Mouse (Mus musculus) midbrain, embryonic 14.5 days (tissue): ENCODE measurements around the gene Sertad1. TPM values are rescaled to one million over a fixed set of nuclear protein-coding genes. Genes with fewer than 3 reads are reported as not detected.

ENCODE experiments used
- ATAC-seq: fragments of 200-750 bp; cut with Nextera tagmentation; 2 replicates; pipeline ENCODE4 v1.8.0; 2017; ENCODE audit warnings: moderate number of reproducible peaks, moderate library complexity; ENCODE audit not compliant: low FRiP score, low TSS enrichment
- DNase-seq: peaks from one replicate; pipeline ENCODE4 v3.0.0-alpha.2; 2015
- H3K27ac ChIP-seq: fragments of 300-500 bp; sonication (generic); replicated peaks from 2 replicates; pipeline ENCODE4 v1.5.1; 2014; ENCODE audit warnings: mild to moderate bottlenecking, low read depth, low read length, moderate library complexity
- H3K27me3 ChIP-seq: fragments of 300-500 bp; sonication (generic); 2 replicates; pipeline ENCODE4 v1.6.1; 2014; ENCODE audit warnings: low read length, control low read depth, mixed read lengths; ENCODE audit not compliant: control insufficient read depth, insufficient read depth
- H3K36me3 ChIP-seq: fragments of 300-500 bp; sonication (generic); 2 replicates; pipeline ENCODE4 v1.6.1; 2014; ENCODE audit warnings: low read length, control low read depth; ENCODE audit not compliant: control insufficient read depth, insufficient read depth
- H3K4me1 ChIP-seq: fragments of 300-500 bp; sonication (generic); 2 replicates; pipeline ENCODE4 v1.6.1; 2014; ENCODE audit warnings: mild to moderate bottlenecking, antibody characterized with exemption, low read length, control low read depth; ENCODE audit not compliant: control insufficient read depth, insufficient read depth
- H3K4me2 ChIP-seq: fragments of 300-500 bp; sonication (generic); 2 replicates; pipeline ENCODE4 v1.6.1; 2014; ENCODE audit warnings: mild to moderate bottlenecking, low read length, moderate library complexity
- H3K4me3 ChIP-seq: fragments of 300-500 bp; sonication (generic); replicated peaks from 2 replicates; pipeline ENCODE4 v1.5.1; 2014; ENCODE audit warnings: low read depth, low read length
- H3K9ac ChIP-seq: fragments of 300-500 bp; sonication (generic); replicated peaks from 2 replicates; pipeline ENCODE4 v1.6.1; 2014; ENCODE audit warnings: mild to moderate bottlenecking, low read length, moderate library complexity
- H3K9me3 ChIP-seq: fragments of 300-500 bp; sonication (generic); 2 replicates; pipeline ENCODE4 v1.6.1; 2016; ENCODE audit warnings: low read length, control low read depth, mixed read lengths; ENCODE audit not compliant: control insufficient read depth
- WGBS: fragments of 180-500 bp; shearing (Covaris S2); extraction: QIAGEN DNeasy Blood & Tissue Kit; methylation state at CpG from one replicate; pipeline ENCODE4 v1.1.7; 2014; 5-methylcytosine and 5-hydroxymethylcytosine counted together
- polyA plus RNA-seq: library from polyadenylated mRNA; unstranded; fragments of >200 nt; fragmentation: Nextera tagmentation; extraction: Ambion mirVana; gene quantifications from 2 replicates; pipeline ENCODE4 v1.2.1, GENCODE M21; 2014

Gene Sertad1
- polyA plus RNA-seq, 1 experiment from 2014 or later, result 7.5 TPM

DNA sequence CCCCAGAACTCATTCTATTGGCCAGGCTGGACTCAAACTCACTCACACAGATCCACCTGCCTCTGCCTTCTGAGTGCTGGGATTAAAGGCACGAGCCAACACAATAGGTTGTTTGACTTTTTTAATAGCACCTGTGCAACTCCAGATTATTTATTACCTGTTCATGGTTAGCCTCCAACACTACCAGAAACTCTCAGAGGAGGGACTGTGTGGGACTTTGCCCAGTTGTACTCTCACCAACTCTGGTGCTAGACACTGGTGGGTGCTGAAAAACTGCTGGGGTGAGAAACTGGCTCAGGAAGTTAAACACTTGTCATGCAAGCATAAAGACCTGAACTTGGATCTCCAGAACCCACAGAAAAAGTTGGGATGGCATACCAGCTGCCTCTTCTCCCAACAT, 7.0 kb upstream of the Sertad1 start:
- DNase-seq (no peak), ATAC-seq (no peak)
- WGBS, result 94% methylated on average over 1 of the region's 1 CpGs
- H3K4me3 ChIP-seq, result no peak overlapping the region
- no peak overlapping the region for H3K27ac ChIP-seq
- H3K4me2 ChIP-seq, result no peak overlapping the region
- peaks cover 7% of the 10 kb centered on the region; the same call in 1 of the 2 replicates for H3K36me3 ChIP-seq
- no peaks in the 10 kb centered on the region for H3K27me3 ChIP-seq
- H3K9ac ChIP-seq, result no peak overlapping the region
- no peaks in the 10 kb centered on the region for H3K9me3 ChIP-seq
- H3K4me1 ChIP-seq, result peaks cover 6% of the 10 kb centered on the region; the same call in 1 of the 2 replicates

DNA sequence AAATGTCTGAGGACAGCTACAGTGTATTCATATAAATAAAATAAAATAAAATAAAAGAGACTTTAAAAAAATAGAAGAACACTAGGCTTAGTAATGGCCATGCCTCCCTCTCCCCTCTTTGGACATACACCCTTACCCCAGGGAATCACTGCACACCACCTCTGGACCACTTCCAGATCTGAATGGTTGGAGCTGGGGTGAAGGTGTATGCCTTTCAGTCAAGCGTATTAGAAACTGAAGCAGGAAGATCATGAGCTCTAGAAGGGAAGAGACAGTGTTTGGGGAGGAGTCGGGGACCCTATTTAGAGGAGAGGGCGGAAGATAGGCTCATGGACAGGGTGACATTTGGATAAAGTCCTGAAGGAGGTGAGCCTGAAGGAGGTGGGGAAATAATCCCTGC, 6.2 kb upstream of the Sertad1 start:
- Histone ChIP-seq H3K9me3 (no peaks in the 10 kb centered on the region), H3K27ac (no peak overlapping the region), H3K9ac (no peak overlapping the region), H3K4me1 (peaks cover 6% of the 10 kb centered on the region; the same call in 1 of the 2 replicates), H3K4me2 (no peak overlapping the region), H3K36me3 (peaks cover 7% of the 10 kb centered on the region; the same call in 1 of the 2 replicates), H3K27me3 (no peaks in the 10 kb centered on the region), H3K4me3 (no peak overlapping the region)
- DNase-seq (no peak), ATAC-seq (no peak)
- WGBS, result 67% methylated on average over 3 of the region's 3 CpGs

DNA sequence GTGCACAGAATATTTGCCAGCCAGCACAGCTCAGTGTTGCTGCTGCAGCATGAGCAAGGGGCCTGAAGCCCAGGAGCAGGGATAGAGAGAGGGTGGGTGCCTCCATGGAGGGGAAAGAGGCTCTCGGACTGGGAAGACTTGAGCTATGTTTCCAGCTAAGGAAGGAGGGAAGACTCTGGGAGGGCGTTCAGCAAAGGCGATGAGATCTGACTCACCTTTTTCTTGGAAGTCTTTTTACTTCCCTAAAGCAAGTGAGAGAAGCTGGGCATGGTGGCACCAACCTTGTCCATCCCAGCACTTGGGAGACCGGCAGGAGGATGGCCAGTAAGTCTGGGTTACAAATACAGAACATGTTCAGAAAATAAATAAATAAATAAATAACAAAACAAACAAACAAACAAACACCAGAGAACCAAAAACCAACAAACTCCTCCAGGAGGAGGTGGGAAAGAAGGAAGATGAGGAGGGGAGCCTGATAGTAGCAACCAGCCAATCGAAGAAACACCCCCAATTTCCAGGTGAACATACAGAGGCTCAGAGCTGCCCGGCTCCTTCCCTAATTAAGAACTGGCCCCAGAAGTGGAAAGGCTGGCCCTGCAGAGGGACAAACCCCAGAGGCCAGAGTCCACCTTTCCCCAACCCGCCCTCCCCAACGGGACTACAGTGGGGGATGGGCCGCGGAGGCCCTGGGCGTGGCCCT, 5.6 kb upstream of the Sertad1 start:
- peak; percentile 47; the same call in 1 of the 2 replicates for ATAC-seq
- Histone ChIP-seq H3K27ac (no peak overlapping the region), H3K9me3 (no peaks in the 10 kb centered on the region), H3K4me3 (peak overlapping the region; percentile 24), H3K4me1 (peaks cover 6% of the 10 kb centered on the region; the same call in 1 of the 2 replicates), H3K36me3 (peaks cover 7% of the 10 kb centered on the region; the same call in 1 of the 2 replicates), H3K27me3 (no peaks in the 10 kb centered on the region), H3K9ac (peak overlapping the region; percentile 45), H3K4me2 (peak overlapping the region; percentile 55)
- DNase-seq, result no peak
- 13% methylated on average over 11 of the region's 11 CpGs for WGBS

DNA sequence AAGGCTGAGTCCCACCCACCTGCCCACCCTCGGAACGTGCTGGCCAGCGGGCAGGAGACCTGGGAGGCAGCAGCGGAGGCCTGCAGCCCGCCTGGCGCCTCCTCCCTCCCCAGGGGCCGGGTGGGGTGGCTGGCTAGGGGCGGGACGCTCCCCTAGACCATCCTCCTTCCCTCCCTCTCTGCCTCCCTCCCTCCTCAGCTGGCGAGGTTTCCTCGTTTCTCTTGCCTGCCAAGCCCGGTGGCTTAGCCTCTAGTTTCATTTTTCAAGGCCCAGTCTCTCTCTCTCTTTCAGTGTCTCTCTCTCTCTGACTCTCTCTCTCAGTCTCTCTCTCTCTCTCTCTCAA, 5.1 kb upstream of the Sertad1 start:
- peak overlapping the region; percentile 45 for H3K9ac ChIP-seq
- H3K27ac ChIP-seq, result no peak overlapping the region
- H3K4me3 ChIP-seq, result peak overlapping the region; percentile 24
- peak; percentile 71 for DNase-seq
- H3K36me3 ChIP-seq, result peaks cover 4% of the 10 kb centered on the region; the same call in 1 of the 2 replicates
- peak overlapping the region; percentile 55 for H3K4me2 ChIP-seq
- H3K4me1 ChIP-seq, result peaks cover 6% of the 10 kb centered on the region; the same call in 1 of the 2 replicates
- ATAC-seq, result peak; percentile 55; the same call in 1 of the 2 replicates
- WGBS, result 0% methylated on average over 12 of the region's 12 CpGs
- H3K9me3 ChIP-seq, result no peaks in the 10 kb centered on the region
- no peaks in the 10 kb centered on the region for H3K27me3 ChIP-seq

DNA sequence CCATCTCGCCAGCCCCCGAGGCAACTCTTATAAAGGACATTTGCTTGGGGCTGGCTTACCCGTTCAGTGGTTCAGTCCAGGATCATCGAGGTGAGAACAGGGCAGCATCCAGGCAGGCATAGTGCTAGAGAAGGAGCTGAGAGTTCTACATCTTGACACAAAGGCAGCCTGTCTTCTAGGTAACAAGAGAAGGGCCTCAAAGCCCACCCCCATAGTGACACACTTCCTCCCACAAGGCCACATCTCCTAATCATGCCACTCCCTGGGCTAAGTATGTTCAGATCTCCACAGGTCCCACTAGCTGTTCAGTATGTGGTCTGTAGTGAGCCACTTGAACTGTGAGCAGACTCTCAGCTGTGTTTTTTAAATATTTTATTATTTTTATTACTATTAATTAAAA, 2.9 kb upstream of the Sertad1 start:
- Histone ChIP-seq H3K9me3 (no peaks in the 10 kb centered on the region), H3K27ac (no peak overlapping the region), H3K9ac (no peak overlapping the region), H3K27me3 (no peaks in the 10 kb centered on the region), H3K36me3 (no peaks in the 10 kb centered on the region), H3K4me2 (no peak overlapping the region), H3K4me3 (no peak overlapping the region), H3K4me1 (peaks cover 6% of the 10 kb centered on the region; the same call in 1 of the 2 replicates)
- DNase-seq, result no peak
- WGBS, result 89% methylated on average over 4 of the region's 4 CpGs
- no peak for ATAC-seq

DNA sequence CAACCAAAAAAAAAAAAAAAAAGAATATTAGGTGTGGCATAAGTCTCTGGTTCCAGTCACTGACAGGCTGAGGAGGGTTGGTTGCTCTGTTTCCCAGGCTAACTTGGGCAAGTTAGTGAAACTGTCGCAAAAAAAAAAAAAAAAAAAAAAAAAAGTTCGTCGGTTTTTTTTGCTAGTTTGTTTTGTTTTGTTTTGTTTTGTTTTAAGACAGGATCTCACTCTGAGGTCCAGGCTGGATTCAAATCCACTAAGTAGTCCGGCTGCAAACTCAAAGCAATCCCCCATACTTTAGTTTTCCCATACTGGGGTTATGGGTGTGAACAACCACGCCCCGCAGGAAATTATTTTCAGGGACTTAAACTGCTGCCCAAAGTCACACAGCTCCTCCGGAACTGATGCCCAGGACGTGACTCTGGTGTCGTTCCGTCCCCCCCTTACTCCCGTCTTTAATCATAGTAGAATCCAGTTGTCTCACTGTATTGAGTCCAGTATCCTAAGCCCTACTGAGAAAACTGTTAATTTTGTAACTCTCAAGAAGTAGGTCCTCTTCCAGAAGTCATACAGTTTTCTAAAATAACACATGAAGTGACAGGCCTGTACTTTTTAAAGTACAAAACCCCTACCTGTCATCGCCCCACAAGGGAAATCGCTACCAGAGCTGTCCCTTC, 474 bp upstream of the Sertad1 start:
- H3K9me3 ChIP-seq, result no peaks in the 10 kb centered on the region
- H3K27me3 ChIP-seq, result no peaks in the 10 kb centered on the region; the same call in 1 of the 2 replicates
- H3K9ac ChIP-seq, result no peak overlapping the region
- ATAC-seq (peak; percentile 7; the same call in 1 of the 2 replicates), DNase-seq (no peak)
- peak overlapping the region; percentile 61 for H3K4me3 ChIP-seq
- H3K36me3 ChIP-seq, result no peaks in the 10 kb centered on the region
- WGBS, result 7% methylated on average over 13 of the region's 13 CpGs
- H3K27ac ChIP-seq, result peak overlapping the region; percentile 89; the same call in 1 of the 2 replicates
- H3K4me1 ChIP-seq, result peaks cover 9% of the 10 kb centered on the region; the same call in 1 of the 2 replicates
- peak overlapping the region; percentile 54 for H3K4me2 ChIP-seq

DNA sequence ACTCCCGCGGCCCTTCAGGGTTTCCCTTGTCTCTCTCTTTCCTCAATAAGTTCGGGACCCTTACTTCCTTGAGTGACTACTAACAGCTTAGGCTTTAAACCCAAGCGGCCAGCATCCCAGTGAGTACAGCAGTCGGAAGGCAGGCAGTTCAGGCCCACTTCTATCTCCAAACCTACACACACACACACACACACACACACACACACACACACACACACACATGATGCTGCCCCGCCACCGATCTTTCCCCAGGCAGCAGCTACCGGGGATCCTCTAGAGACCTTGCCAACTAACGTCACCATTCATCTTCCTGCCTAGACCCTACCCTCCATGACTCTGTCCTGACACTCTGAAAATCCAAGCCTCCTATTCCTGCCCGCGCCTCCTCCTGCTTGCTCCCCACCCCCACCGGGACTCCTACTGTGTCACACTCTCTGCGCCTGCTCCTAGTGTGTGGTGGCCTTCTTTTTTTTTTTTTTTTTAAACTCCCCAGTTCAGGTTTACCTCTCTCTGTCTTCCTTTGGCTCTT, 1.1 kb downstream of the Sertad1 start:
- H3K36me3 ChIP-seq, result no peaks in the 10 kb centered on the region
- H3K4me1 ChIP-seq, result 0 out of 2 replicates have a peak, but pooled peaks cover 5% of the 10 kb centered on the region
- no peak for ATAC-seq
- no peaks in the 10 kb centered on the region for H3K9me3 ChIP-seq
- peak; percentile 13 for DNase-seq
- no peaks in the 10 kb centered on the region; the same call in 1 of the 2 replicates for H3K27me3 ChIP-seq
- 3% methylated on average over 13 of the region's 13 CpGs for WGBS
- peak overlapping the region; percentile 89; the same call in 1 of the 2 replicates for H3K27ac ChIP-seq
- H3K9ac ChIP-seq, result peak overlapping the region; percentile 67; the same call in 1 of the 2 replicates
- peak overlapping the region; percentile 54 for H3K4me2 ChIP-seq
- peak overlapping the region; percentile 61 for H3K4me3 ChIP-seq

DNA sequence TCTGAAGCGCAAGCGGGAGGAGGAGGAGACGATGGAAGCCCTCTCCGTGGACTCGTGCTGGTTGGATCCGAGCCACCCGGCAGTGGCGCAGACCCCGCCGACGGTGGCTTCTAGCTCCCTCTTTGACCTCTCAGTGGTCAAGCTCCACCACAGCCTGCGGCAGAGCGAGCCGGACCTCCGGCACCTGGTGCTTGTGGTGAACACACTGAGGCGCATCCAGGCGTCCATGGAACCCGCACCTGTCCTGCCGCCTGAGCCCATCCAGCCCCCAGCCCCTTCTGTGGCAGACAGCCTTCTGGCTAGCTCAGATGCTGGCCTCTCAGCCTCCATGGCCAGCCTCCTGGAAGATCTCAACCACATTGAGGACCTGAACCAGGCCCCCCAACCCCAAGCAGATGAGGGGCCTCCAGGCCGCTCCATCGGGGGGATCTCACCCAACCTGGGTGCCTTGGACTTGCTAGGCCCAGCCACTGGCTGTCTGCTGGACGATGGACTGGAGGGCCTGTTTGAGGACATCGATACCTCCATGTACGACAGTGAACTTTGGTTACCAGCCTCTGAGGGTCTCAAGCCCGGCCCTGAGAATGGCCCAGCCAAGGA, 2.7 kb downstream of the Sertad1 start:
- H3K27ac ChIP-seq, result no peak overlapping the region
- no peak for DNase-seq
- no peak for ATAC-seq
- H3K4me3 ChIP-seq, result no peak overlapping the region
- 0 out of 2 replicates have a peak, but pooled peaks cover 5% of the 10 kb centered on the region for H3K4me1 ChIP-seq
- no peak overlapping the region for H3K9ac ChIP-seq
- H3K36me3 ChIP-seq, result no peaks in the 10 kb centered on the region
- 91% methylated on average over 25 of the region's 25 CpGs for WGBS
- no peaks in the 10 kb centered on the region for H3K9me3 ChIP-seq
- no peak overlapping the region for H3K4me2 ChIP-seq
- no peaks in the 10 kb centered on the region; the same call in 1 of the 2 replicates for H3K27me3 ChIP-seq
